Mouse (Mus musculus): ENCODE measurements around the gene Nckipsd. TPM values are rescaled to one million over a fixed set of nuclear protein-coding genes. Genes with fewer than 3 reads are reported as not detected.
A peak's percentile ranks its signal among the peaks of the same experiment; 100 is the strongest.

Nckipsd gene
- total RNA-seq, 2 experiments from 2014 or later: 3.6 to 5.3 TPM

DNA sequence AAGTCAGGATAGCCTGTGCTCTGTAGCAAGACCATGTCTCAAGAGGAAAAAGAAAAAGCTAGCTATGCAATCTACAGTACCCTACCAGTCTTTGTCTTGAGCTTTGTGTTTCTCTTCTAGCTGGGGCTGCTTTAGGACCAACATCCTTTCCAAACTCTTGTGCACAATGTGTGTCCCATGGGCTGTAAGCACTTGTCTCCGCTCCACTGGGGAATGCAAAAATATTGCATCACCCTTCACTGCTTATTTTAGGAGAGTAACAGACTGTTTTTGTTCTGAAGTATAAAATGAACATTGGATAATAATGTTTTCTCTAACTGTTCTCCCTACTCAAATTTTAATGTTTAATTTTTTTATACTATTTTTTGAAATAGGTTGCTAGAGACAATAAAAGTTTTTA, 21.7 kb upstream of the Nckipsd start:
- H3K4me3 ChIP-seq: 0 out of 2 replicates have a peak overlapping the region, but pooled peaks have one; percentile 13
- peak overlapping the region; percentile 59; the same call in 1 of the 2 replicates for H3K27ac ChIP-seq
- TF ChIP-seq CTCF (IDR thresholded peaks at IDR 0.05): no peak
- intact Hi-C loops (cut with DNase I): no loop called here
- DNase-seq: no peak

DNA sequence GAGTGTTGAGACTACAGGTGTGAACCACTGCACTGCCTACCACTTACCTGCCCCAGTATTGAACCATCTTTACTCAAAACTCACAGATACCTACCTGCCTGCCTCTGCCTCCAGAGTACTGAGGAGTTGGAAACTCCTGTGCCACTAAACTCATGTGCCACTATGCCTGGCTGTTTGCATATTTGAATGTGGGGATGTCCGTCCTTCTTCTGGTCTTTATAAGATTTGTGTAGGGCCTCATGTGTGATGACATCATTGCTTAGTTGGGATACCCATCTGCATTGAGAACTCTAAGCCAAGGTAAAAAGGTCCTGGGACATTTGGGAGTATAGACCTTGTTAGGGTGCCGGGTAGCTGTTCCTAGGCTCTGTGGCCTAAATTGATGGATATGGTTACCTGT, 21.1 kb upstream of the Nckipsd start:
- peak overlapping the region; percentile 59 for H3K27ac ChIP-seq
- TF ChIP-seq CTCF (IDR thresholded peaks at IDR 0.05): no peak

DNA sequence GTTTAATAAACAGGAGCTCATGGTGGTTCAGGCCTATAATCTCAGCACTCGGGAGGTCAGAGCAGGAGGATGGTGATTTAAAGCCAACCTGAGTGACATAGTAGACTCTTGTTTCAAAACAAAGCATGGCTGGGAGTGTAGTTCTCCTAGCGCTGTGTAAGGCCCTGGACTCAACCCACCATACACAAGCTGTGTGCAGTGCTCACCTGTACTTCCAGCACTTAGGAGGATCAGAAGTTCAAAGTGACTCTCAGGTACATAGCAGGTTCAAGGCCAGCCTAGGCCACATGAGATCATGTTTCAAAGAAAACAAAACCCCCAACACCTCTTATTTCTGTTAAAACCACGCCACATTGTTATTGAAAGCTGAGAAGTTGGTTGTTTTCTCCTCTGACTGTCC, 19.5 kb upstream of the Nckipsd start:
- TF ChIP-seq CTCF (IDR thresholded peaks at IDR 0.05): no peak
- intact Hi-C loops (cut with DNase I): no loop called here
- DNase-seq: no peak
- Histone ChIP-seq H3K4me3 (no peak overlapping the region), H3K27ac (no peak overlapping the region)

More for the DNA sequence above, 21.1 kb upstream of the Nckipsd start:
- no peak overlapping the region for H3K4me3 ChIP-seq
- intact Hi-C loops (cut with DNase I): no loop called here
- no peak for DNase-seq

DNA sequence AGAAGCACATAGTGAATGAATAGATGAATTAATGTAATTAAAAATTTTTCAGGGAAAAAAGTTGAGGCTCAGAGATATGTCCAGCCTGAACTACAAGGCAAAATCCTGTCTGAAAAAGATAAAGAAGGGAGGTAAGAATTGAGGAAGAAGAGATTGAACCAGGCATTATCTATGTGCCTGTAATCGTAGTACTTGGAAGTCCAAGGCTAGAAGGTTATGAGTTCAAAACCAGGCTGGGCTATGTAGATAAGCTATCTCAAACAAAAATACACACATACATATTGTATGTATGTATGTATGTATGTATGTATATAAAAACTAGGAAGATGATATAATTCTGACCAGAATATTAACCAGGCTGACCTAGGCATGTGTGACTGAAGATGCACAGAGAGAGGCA, 15.9 kb upstream of the Nckipsd start:
- TF ChIP-seq CTCF (IDR thresholded peaks at IDR 0.05): no peak
- Histone ChIP-seq H3K27ac (no peak overlapping the region), H3K4me3 (no peak overlapping the region)
- no peak for DNase-seq
- intact Hi-C loops (cut with DNase I): no loop called here

DNA sequence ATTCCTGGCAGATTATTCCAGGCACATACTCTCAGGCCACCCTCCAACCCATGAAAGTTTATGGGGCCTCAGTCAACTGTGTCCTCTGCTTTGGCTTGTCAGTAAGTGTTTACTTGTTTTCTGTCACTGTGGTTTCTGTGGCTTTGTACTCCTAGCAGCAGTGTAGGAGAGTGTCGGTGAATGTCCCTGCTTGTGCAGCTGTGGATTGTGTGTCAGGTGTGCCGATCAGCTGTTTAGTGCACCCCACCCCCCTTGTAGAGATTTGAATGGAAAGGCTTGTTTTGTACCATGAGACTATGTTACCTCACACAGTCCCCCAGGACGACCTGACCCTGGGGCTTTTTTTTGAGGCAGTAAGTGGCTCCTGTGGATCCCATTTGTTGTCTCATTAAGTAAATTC, 15.4 kb upstream of the Nckipsd start:
- no peak for TF ChIP-seq CTCF (IDR thresholded peaks at IDR 0.05)
- peak overlapping the region; percentile 12; the same call in 1 of the 2 replicates for H3K27ac ChIP-seq
- intact Hi-C loops (cut with DNase I): no loop called here
- DNase-seq: no peak
- H3K4me3 ChIP-seq: no peak overlapping the region

DNA sequence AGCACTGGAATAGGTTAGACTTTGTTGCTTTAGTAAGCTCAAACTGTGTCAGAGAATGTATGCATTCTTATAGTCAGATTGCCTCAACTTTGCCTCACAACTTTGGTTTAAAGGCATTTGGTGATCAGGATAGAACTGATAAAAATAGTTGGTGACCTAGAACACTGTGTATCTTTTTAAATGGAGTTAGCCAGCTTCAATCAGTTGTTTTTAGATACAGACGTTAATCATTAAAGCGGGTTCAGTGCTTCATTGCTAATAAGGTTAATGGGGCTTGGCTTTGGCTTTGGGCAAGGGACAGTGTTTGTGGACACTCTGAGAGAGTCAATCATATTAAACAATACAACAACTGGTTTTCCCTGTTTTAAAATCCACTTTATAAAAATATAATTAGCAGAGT, 12.9 kb upstream of the Nckipsd start:
- peak overlapping the region; percentile 60 for H3K4me3 ChIP-seq
- no peak for DNase-seq
- intact Hi-C loops (cut with DNase I): no loop called here
- peak overlapping the region; percentile 70 for H3K27ac ChIP-seq
- TF ChIP-seq CTCF (IDR thresholded peaks at IDR 0.05): no peak

DNA sequence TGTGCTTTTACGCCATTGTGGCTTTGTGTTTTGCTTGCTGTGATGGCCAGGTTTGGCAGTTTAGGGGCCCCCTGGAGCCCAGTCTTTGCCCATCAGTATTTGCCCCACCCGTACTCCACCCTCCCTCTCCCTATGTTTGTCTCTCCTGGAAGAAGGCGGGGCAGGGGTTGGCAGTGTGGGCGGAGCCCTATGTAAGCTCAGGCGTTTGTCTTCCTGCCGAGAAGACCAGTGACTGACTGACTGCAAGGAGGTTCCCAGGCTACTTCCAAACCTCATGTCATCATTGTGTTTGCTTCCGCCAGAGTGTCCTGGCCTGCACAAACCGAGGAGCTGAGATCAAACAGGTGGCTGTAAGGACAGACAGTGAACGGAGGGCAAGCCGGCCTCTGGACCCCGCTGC, 12.4 kb upstream of the Nckipsd start:
- H3K4me3 ChIP-seq: peak overlapping the region; percentile 60
- TF ChIP-seq CTCF (IDR thresholded peaks at IDR 0.05): no peak
- peak overlapping the region; percentile 70 for H3K27ac ChIP-seq
- DNase-seq: peak; percentile 71
- intact Hi-C loops (cut with DNase I): no loop called here

DNA sequence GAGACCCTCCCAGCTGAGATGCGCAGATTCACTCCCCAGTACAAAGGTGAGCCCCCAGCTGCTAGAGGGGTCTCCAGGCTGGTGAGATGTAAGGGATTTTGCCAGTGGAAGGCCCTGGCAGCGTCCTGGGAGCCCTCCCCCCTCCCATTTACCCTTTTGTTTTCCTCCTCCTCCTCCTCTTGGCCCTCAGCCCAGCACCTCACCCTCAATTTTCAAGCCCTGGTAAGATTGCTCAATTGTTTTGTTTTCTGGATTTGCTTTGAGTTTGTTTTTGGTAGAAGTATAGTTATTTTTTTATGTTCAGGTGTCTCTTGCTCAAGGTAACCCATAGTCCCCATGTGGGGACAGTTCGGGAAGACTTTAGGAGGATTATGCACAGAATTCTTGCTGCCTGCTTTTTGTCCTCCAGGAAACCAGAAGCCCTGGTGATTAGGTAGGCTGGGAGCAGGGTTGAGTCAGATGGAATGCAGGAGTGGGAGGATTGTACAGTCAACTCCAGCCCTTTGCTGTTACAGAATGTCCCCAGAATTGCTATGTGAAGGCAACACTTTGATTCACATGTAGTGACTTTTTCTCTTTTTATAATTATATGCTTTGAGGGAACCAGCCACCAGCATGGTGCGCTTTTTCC, 11.7 kb upstream of the Nckipsd start:
- peak overlapping the region; percentile 60 for H3K4me3 ChIP-seq
- peak; percentile 40 for DNase-seq
- TF ChIP-seq CTCF (IDR thresholded peaks at IDR 0.05): no peak
- H3K27ac ChIP-seq: peak overlapping the region; percentile 70
- intact Hi-C loops (cut with DNase I): no loop called here

DNA sequence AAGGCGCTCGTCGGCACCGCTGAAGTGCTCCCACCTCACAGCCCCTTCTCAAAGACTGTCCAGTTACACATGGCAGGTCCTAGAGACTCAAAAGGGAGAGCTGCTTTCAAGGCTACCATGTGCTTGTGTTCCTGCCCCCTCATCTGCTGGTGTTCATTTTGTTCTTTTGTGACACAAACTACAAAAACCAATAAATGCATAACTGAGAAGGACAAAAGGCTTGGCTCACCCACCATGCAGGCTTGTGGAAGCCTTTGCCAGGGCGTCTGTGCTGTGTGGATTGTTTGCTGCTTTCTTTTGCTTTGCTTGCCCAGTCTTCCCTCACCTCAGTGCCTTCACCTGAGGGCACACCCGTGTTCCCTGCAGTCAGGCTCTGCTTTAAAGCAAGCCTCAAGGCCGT, 10.7 kb upstream of the Nckipsd start:
- no peak for DNase-seq
- intact Hi-C loops (cut with DNase I): no loop called here
- H3K4me3 ChIP-seq: peak overlapping the region; percentile 60
- no peak for TF ChIP-seq CTCF (IDR thresholded peaks at IDR 0.05)
- H3K27ac ChIP-seq: peak overlapping the region; percentile 70

DNA sequence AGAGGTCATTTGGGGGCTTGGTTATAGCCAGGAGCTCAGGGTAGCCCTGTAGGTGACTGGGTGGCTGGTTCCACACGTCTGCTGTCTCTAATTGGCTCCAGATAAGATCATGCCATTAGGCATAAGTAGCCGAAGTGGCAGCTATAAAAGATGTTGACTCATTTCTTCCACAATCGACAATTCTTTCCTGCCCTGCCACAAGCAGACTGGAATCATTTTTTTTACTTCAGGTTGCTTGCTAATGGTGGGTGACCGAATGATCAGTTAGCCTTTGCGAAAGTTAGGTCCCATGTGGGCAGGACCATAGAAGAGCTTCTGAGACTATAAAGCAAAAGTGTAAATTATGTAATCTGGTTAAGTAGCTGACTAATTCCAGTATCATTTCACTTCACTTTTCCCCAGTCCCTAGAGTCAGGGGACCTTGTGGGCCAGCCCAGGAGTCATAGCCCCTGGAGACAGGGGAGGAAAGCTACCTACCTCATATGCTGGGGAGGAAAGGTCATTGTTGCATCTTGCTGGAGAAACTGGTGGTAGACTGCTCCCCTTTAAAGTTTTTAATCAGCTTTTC, 9.6 kb upstream of the Nckipsd start:
- DNase-seq: no peak
- intact Hi-C loops (cut with DNase I): no loop called here
- Histone ChIP-seq H3K4me3 (no peak overlapping the region), H3K27ac (no peak overlapping the region)
- no peak for TF ChIP-seq CTCF (IDR thresholded peaks at IDR 0.05)

DNA sequence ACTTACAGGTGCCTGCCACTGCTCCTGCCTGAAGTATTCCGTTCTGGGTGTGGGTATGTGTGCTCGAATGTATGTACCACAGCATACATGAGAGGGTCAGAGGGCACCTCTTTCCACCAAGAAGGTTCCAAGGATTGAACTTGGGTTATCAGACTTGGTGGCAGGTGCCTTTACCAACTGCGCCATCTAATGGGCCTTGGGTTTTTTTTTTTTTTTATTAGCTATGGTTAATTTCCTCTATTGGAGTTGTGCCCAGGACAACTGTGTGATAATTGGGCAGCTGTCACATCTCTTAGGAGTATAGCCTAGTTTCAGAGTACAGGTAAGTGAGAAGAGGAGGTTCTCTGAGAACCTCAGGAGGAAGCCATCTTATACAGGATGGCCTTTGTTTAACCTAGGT, 8.6 kb upstream of the Nckipsd start:
- Histone ChIP-seq H3K27ac (no peak overlapping the region; the same call in 1 of the 2 replicates), H3K4me3 (no peak overlapping the region)
- no peak for DNase-seq
- intact Hi-C loops (cut with DNase I): no loop called here
- TF ChIP-seq CTCF (IDR thresholded peaks at IDR 0.05): no peak

DNA sequence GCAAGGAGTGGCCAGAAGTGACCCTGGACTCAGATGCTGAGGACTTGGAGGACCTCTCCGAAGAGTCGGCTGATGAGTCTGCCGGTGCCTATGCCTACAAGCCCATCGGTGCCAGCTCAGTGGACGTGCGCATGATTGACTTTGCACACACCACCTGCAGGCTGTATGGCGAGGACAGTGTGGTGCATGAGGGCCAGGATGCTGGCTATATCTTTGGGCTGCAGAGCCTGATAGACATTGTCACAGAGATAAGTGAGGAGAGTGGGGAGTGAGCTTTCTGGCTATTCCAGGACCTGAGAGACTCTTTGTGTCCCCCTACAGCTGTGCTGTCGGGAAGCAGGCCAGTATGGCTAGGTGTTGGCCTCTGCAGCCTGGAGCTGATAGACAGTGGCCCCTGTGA, 2.4 kb upstream of the Nckipsd start:
- Histone ChIP-seq H3K4me3 (no peak overlapping the region), H3K27ac (no peak overlapping the region)
- DNase-seq: no peak
- TF ChIP-seq CTCF (IDR thresholded peaks at IDR 0.05): no peak
- intact Hi-C loops (cut with DNase I): no loop called here

DNA sequence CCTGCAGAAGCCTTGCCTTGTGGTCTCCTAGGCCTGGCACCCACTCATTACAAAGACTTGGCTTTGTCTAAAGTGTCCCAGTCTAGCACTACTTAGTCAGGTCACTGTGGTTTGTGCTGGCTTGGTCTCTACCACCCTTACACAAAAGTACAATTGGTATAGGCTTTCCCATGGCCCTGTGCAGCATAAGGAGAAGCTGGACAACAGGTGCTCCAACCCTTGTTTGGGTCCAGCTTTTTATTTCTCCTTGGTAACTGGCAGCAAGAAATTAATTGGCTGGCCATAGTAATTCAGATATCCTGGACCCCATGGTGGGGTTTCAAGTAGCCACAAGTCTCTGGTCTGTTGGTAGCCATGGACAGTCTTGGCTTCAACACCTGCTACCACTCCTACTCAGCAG, 1.8 kb upstream of the Nckipsd start:
- H3K4me3 ChIP-seq: no peak overlapping the region
- intact Hi-C loops (cut with DNase I): no loop called here
- DNase-seq: no peak
- no peak for TF ChIP-seq CTCF (IDR thresholded peaks at IDR 0.05)
- peak overlapping the region; percentile 38 for H3K27ac ChIP-seq

DNA sequence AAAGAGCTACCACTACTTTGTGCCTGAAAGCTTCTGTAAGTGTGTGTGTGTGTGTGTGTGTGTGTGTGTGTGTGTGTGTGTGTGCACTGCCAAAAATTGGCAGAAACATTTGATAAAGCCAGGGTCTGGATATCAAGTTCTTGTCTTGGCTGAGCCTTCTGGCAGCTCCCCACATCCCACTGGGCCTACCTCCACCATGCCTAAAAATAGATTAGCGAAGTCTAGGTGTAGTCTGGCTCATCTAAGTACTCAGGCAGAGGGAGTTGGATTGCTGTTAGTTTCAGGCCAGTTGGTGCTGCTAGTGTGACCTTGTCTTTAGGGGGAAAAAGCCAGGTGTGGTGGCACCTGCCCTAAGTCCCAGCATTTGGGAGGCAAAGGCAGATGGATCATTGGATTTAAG, 1.3 kb upstream of the Nckipsd start:
- H3K27ac ChIP-seq: peak overlapping the region; percentile 93
- no peak for TF ChIP-seq CTCF (IDR thresholded peaks at IDR 0.05)
- intact Hi-C loops (cut with DNase I): no loop called here
- no peak overlapping the region for H3K4me3 ChIP-seq
- peak; percentile 85 for DNase-seq

All from gastrocnemius, adult 2 months (tissue).